Mouse (Mus musculus): ENCODE results near the gene Insl3. TPM values are rescaled to one million over a fixed set of nuclear protein-coding genes. Genes with fewer than 3 reads are reported as not detected.
A peak's percentile ranks its signal among the peaks of the same experiment; 100 is the strongest.

Gene Insl3
- polyA plus RNA-seq, 1 experiment from 2014 or later: 2.9 TPM

- 26% methylated on average over 1 of the region's 1 CpGs for WGBS
- TF ChIP-seq CTCF (IDR thresholded peaks at IDR 0.05) (no peak), EP300 (IDR thresholded peaks at IDR 0.05) (no peak)
- Histone ChIP-seq H3K9ac (replicated peaks; ENCODE audit: low read depth) (no peak overlapping the region), H3K4me2 (replicated peaks; ENCODE audit: low read depth, low read length) (no peak overlapping the region), H3K4me3 (ENCODE audit: low read depth, low read length) (no peak overlapping the region), H3K27me3 (replicated peaks; ENCODE audit: insufficient read depth, low read length) (peaks cover 34% of the 10 kb centered on the region; the same call in 1 of the 2 replicates), H3K9me3 (ENCODE audit: low read length) (no peaks in the 10 kb centered on the region), H3K36me3 (ENCODE audit: insufficient read depth, low read length) (no peaks in the 10 kb centered on the region), H3K4me1 (ENCODE audit: insufficient read depth, low read depth, low read length) (no peaks in the 10 kb centered on the region), H3K27ac (ENCODE audit: low read length) (no peak overlapping the region)
- ATAC-seq: no peak
- DNase-seq (ENCODE audit: low spot score): no peak
Observed at GRCm38 (mm10) chr8:71659751-71660150, 29.3 kb upstream of the Insl3 start.

DNA sequence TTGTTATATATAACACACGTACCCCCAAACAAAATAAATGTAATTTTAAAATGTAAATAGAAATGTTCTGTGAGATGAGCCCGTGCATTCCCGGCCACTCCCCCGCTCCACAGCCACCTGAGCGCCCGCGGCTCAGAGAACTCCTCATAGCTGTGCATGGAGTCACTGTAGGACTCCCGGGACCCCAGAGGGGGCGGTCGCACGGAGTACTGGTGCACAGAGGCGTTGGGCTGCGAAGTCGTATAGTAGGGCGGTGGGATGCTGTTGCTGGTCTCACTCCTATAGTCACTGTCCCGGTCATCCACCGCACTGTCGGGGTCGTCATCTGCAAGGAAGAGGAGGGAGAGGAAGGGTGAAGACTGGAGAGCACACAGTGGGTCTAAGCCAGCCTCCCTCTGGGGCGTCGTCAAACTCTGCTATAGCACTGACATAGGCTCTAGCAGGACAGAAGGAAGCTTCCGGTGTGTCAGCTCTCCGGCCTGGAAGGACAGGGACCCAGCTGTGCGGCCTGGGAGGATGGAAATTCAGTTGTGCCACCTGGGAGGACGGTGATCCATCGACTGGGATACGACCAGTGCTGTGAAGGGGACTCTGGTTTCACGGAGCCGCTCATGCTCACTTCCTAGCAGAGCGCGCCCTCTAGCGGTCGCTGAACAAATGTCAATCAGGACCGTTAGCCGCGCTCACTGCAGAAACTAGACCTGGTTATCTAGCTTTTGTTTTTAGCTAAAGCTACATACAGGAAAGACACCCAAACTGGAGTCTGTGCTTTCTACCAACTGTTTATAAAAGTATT lies 28.5 kb upstream of the Insl3 start:
- TF ChIP-seq CTCF (IDR thresholded peaks at IDR 0.05) (peak; percentile 98), EP300 (IDR thresholded peaks at IDR 0.05) (no peak)
- peak; percentile 69 for ATAC-seq
- H3K4me3 ChIP-seq (ENCODE audit: low read depth, low read length): no peak overlapping the region
- no peak overlapping the region for H3K9ac ChIP-seq (replicated peaks; ENCODE audit: low read depth)
- 8% methylated on average over 36 of the region's 36 CpGs for WGBS
- 0 out of 2 replicates have a peak, but pooled peaks cover 2% of the 10 kb centered on the region for H3K4me1 ChIP-seq (ENCODE audit: insufficient read depth, low read depth, low read length)
- DNase-seq (ENCODE audit: low spot score): peak; percentile 90
- H3K27me3 ChIP-seq (replicated peaks; ENCODE audit: insufficient read depth, low read length): peaks cover 28% of the 10 kb centered on the region; the same call in 1 of the 2 replicates
- no peaks in the 10 kb centered on the region for H3K36me3 ChIP-seq (ENCODE audit: insufficient read depth, low read length)
- H3K4me2 ChIP-seq (replicated peaks; ENCODE audit: low read depth, low read length): no peak overlapping the region
- no peaks in the 10 kb centered on the region for H3K9me3 ChIP-seq (ENCODE audit: low read length)
- no peak overlapping the region for H3K27ac ChIP-seq (ENCODE audit: low read length)

DNA sequence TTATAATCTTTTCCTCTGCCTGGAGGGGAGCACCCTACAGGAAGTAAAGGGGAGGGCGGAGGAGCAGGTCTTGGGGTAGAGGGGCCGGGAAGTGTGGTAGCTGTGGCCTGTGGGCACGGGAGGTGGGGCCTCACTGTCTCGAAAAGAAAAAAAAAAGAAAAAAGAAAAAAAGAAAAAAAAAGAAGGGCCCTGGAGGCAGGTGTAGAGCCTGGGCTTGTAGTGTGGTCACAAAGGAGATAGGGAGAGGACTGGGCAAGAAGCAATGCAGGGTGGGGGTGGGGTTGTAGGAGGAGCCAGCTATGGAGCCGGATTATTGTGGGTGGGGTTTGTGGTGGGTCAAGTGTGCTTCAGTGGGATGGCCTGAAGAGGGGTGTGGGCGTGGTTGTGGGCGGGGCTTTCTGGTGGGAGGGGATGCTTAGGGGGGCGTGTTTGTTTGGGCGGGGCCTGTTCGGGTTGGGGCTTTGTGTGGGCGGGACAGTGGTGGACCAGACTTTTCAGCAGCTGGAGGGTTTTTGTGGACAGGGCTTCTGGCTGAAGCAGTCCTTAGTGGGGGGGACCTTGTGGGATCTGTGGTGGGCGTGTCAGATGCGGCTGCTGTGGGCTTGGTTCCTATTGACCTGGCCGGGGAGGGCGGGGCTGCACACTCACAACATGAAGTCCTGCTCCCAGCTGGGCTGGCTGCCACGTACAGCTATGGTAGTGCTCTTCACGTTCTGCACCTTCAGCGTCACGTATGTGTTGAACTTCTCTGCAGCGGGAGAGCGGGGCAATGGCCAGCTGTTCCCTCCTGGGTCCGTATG lies 23.5 kb upstream of the Insl3 start:
- ATAC-seq: peak; percentile 72
- Histone ChIP-seq H3K9me3 (ENCODE audit: low read length) (no peaks in the 10 kb centered on the region), H3K27ac (ENCODE audit: low read length) (no peak overlapping the region), H3K27me3 (replicated peaks; ENCODE audit: insufficient read depth, low read length) (peaks cover 7% of the 10 kb centered on the region; the same call in 1 of the 2 replicates), H3K4me1 (ENCODE audit: insufficient read depth, low read depth, low read length) (peaks cover 14% of the 10 kb centered on the region; the same call in 1 of the 2 replicates), H3K9ac (replicated peaks; ENCODE audit: low read depth) (no peak overlapping the region), H3K4me3 (ENCODE audit: low read depth, low read length) (0 out of 2 replicates have a peak overlapping the region, but pooled peaks have one; percentile 5), H3K4me2 (replicated peaks; ENCODE audit: low read depth, low read length) (peak overlapping the region; percentile 39), H3K36me3 (ENCODE audit: insufficient read depth, low read length) (no peaks in the 10 kb centered on the region)
- WGBS: 5% methylated on average over 20 of the region's 22 CpGs
- peak; percentile 75 for DNase-seq (ENCODE audit: low spot score)
- no peak for TF ChIP-seq EP300 (IDR thresholded peaks at IDR 0.05)
- TF ChIP-seq CTCF (IDR thresholded peaks at IDR 0.05): no peak

DNA sequence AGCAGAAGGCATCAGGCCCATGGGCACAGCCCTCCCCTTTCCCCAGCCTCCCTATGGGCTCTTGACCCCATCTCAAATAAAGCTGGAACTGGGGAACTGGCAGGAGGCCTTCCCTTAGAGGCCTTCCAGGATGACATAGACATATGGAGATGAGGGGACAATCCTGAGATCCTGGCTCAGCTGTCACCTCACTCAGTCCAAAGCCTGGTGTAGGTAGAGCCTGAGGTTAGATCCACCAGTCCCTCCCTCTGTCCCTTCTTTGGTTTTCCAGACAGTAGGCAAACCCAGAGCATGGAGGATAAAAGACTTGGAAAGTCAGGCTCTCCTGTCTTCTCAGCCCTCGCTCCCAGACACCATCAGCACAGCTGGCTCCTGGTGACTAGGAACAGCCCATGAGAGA lies 22.2 kb upstream of the Insl3 start:
- Histone ChIP-seq H3K36me3 (ENCODE audit: insufficient read depth, low read length) (no peaks in the 10 kb centered on the region), H3K9ac (replicated peaks; ENCODE audit: low read depth) (no peak overlapping the region), H3K4me3 (ENCODE audit: low read depth, low read length) (no peak overlapping the region), H3K4me1 (ENCODE audit: insufficient read depth, low read depth, low read length) (peaks cover 22% of the 10 kb centered on the region; the same call in 1 of the 2 replicates), H3K27me3 (replicated peaks; ENCODE audit: insufficient read depth, low read length) (0 out of 2 replicates have a peak, but pooled peaks cover 12% of the 10 kb centered on the region), H3K4me2 (replicated peaks; ENCODE audit: low read depth, low read length) (no peak overlapping the region), H3K27ac (ENCODE audit: low read length) (no peak overlapping the region), H3K9me3 (ENCODE audit: low read length) (no peaks in the 10 kb centered on the region)
- WGBS: 50% methylated on average over 1 of the region's 1 CpGs
- no peak for DNase-seq (ENCODE audit: low spot score)
- no peak for ATAC-seq
- TF ChIP-seq EP300 (IDR thresholded peaks at IDR 0.05): no peak
- no peak for TF ChIP-seq CTCF (IDR thresholded peaks at IDR 0.05)

DNA sequence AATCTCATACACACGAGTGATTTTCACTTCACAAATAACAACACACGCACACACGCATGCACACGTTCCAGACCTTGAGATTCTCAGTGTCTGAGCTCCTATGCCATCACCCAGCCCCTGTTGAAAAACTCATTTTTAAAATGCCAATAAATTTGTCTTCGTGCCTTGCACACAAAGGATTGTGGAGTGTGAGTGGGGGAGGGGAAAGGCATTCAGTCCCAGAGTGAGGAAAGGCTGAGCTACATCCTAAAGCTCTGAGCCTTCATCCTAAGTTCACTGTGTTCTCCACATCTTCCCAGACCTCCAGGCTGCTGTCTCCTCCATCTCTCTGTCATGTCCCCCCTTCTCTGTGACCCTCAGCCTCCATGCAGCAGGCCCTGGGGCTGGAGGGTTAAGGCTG lies 21.8 kb upstream of the Insl3 start:
- ATAC-seq: no peak
- H3K27me3 ChIP-seq (replicated peaks; ENCODE audit: insufficient read depth, low read length): 0 out of 2 replicates have a peak, but pooled peaks cover 12% of the 10 kb centered on the region
- H3K9me3 ChIP-seq (ENCODE audit: low read length): no peaks in the 10 kb centered on the region
- H3K36me3 ChIP-seq (ENCODE audit: insufficient read depth, low read length): no peaks in the 10 kb centered on the region
- WGBS: 56% methylated on average over 5 of the region's 5 CpGs
- no peak for DNase-seq (ENCODE audit: low spot score)
- H3K9ac ChIP-seq (replicated peaks; ENCODE audit: low read depth): 0 out of 2 replicates have a peak overlapping the region, but pooled peaks have one; percentile 8
- H3K4me1 ChIP-seq (ENCODE audit: insufficient read depth, low read depth, low read length): peaks cover 22% of the 10 kb centered on the region; the same call in 1 of the 2 replicates
- TF ChIP-seq CTCF (IDR thresholded peaks at IDR 0.05): no peak
- no peak for TF ChIP-seq EP300 (IDR thresholded peaks at IDR 0.05)
- no peak overlapping the region for H3K4me2 ChIP-seq (replicated peaks; ENCODE audit: low read depth, low read length)
- no peak overlapping the region for H3K4me3 ChIP-seq (ENCODE audit: low read depth, low read length)
- no peak overlapping the region for H3K27ac ChIP-seq (ENCODE audit: low read length)
